Mouse (Mus musculus) naive thymus-derived CD4-positive, alpha-beta T cell, adult 2 months (primary cell): ENCODE data around the gene Eml3.

ENCODE experiments used
- DNase-seq: peaks from one replicate; pipeline ENCODE4 v3.0.0-alpha.2; 2011; ENCODE audit warnings: low read depth

The Eml3 gene

DNA sequence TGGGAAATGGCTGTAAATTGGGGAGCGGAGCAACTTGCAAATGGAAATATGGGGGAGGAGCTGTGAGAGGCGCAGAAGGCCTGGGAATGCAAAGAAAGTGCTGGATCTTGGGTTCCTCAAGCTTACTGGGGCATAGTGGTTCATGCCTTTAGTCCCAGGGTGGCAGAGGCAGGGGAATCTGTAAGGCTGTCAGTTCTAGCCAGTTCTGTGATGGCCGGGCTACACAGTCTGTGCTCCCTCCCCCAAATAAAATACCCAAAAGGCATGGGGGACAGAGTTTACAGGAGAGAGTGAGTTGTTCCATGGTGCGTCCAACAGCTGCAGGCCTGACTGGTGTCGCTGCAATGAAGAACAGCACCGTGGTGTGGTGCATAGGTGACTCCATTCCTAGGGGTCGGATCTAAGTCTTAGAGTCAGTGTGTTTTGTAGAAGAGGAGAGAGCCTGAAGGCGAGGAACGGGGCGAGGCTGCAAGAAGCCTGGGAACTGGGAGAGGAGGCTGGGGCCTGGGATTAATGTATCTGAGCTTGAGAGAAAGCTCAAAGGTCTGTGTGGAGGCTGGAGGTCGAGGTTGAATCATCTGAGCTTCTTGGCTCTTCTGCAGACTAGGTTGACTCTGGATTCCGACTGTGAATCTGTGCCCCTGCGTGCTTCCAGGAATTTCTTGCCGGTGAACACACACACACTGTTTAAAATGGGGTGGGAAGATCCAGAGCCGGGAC, 59.2 kb downstream of the Eml3 start:
- DNase-seq, result no peak

DNA sequence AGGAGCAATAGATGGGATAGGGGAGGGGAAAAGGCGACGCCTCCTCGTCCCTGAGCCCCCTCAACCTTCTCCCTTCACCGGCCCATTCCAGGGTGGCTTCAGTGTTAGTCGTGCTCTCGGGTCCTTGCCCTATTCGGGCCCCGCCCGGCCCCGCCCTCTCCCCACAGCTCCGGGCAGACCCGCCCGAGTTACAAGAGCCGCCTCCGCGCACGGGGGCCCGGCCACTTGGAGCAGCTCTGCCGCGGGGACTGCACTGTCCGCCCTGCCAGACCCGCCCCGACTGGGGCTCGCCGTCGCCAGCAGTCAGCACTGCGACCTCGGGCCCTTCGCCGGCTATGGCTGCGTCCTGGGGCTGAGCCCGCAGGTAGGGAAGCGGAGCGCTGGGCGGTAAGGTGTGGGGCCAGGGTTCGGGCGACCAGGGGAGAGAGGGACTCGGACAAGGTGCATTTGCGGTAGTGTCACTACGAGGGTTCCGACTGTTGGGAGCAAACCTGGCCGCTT, 59.8 kb downstream of the Eml3 start, which contains the start of gene Ahnak:
Gene Ahnak, plus strand, starts transcription at position 219 of the 501 bp plus-strand sequence.
- DNase-seq, result peak; percentile 61

- peak; percentile 70 for DNase-seq
These were observed 60.4 kb downstream of the Eml3 start for GRCm38 (mm10) chr19:8989567-8990431.

DNA sequence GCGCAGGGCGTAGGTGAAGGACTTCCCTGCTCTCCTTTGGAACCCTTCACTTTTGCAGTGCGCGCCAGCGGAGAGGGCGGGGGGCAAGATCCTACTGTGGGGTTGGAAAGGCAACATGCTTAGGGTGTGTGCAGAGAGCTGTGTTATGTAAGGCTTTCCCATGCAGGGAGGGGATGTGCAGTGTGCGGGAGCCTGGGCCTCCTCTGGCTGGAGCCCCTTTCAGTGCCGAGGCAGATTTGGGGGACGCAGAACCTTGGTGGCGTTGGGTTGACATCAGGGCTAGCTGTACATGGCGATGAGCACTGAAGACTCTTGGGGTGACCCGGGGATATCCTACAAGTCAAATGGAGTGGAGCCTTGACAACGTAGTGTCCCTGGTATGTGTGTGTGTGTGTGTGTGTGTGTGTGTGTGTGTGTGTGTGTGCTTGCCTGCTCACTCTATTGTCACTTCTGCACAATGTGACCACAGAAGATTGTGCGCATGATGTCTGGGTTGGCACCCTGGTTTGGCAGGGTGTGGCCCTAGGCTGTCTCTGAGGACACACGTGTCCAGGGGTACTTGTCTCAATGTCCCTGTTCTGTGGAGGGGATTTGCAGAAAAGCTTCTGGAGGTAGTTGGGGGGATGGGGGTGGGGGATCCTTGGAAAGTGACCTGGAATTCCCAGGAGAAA, 61.2 kb downstream of the Eml3 start:
- DNase-seq, result peak; percentile 56
